Mouse (Mus musculus) thymus, postnatal 36 days (tissue): ENCODE data around the gene Tusc2.

Source experiments
- DNase-seq, 2 experiments: peaks; one replicate each; pipeline ENCODE4 v3.0.0; 2022; ENCODE audit warnings: mixed read lengths in 2 of 2

Gene Tusc2

DNA sequence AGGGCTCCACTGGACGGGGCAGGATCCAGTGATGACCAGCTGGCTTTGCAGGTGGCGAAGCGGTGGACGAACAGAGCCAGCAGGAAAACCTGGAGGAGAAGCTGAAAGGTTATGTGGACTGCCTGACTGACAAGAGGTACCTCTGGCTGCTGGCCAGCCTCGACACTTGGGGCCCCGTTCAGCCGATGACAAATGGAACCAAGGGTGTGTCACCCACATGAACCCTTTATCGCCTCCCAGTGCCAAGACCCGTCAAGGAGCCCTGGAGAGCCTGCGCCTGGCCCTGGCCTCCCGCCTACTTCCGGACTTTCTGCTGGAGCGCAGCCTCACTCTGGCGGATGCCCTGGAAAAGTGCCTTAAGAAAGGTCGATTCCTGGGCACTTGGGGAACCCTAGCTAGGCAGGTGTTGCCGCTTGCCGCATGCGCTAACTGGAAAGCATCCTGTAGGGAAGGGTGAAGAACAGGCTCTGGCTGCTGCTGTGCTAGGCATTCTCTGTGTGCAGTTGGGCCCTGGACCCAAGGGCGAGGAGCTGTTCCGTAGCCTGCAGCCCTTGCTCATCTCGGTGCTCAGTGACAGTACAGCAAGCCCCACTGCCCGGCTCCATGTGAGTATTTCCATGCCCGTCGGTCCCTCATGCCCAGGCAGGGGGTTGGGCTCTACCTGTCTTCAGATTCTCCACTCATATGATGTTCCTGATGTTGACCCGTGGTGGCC, 27.2 kb downstream of the Tusc2 start:
- peak in 1 of 2 experiments; percentile 30 for DNase-seq

DNA sequence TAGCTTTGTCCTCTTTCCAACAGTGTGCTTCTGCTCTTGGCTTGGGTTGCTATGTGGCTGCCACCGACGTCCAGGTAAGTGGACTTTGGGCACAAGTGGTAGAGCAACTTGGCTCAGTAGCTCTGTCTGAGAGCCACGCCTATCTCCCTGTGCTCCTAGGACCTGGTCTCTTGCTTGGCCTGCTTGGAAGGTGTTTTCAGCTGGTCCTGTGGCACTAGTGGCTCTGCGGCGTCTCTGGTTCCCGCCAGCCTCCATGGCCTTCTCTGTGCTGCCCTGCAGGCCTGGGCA, 27.7 kb downstream of the Tusc2 start:
- DNase-seq, result no peak

GRCm38 (mm10) chr9:107593101-107593976, 30.3 kb downstream of the Tusc2 start:
- no peak for DNase-seq

DNA sequence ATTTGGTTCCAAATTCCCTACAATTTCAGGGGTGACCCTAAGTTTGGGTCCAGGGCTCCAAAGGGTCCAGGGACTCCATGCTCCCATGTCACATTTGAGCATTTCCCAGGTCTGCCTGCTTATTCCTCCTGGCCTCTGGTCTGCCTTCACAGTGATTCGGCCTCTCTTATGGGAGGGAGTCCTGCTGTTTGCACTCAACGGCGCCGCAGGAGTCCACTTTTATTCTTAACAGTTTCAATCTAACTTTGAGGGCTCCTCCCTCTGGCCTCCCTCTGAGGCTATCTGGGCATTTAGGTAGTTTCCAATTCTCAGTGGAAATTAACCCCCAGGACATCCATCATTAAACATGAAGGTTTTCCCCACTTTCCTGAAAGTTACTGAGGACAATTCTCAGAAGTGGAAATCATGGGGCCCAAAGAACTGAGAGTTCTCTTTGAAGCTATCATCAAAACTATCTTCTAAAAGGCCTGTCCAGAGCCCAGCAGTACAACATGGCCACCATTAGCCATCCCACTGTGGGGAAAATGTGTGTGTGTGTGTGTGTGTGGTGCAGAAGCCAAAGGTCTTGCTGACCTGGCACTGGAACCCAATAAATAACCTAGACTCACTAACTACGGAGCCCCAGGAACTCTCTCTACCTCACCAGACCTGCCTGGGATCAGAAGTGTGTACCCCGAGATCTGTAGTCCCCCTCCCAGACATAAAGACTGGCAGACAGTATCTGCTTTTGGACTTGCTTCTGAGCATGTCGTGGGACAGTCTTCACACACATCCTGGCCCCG, 31.4 kb downstream of the Tusc2 start:
- DNase-seq, result no peak

- no peak for DNase-seq
Observed at GRCm38 (mm10) chr9:107596619-107597569, 33.8 kb downstream of the Tusc2 start.

DNA sequence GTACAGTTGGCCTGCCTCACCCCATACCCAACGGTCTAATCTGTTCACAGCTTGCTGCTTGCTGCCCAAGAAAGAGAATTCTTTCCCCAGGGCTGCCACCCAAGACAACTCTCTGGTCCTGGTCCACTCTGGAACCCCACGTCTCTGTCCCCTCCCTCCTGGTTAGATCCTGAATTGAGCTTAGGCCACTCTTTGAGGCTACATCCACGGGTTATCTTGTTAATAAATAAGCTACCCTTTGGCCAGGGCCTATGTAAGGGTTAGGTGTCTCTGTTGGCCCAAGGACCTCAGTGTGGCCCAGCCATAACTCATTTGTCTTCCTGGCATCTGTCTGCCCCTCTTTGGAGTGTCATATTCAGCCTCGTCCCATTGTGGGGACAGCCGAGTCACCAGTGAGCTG, 35.3 kb downstream of the Tusc2 start:
- no peak for DNase-seq

DNA sequence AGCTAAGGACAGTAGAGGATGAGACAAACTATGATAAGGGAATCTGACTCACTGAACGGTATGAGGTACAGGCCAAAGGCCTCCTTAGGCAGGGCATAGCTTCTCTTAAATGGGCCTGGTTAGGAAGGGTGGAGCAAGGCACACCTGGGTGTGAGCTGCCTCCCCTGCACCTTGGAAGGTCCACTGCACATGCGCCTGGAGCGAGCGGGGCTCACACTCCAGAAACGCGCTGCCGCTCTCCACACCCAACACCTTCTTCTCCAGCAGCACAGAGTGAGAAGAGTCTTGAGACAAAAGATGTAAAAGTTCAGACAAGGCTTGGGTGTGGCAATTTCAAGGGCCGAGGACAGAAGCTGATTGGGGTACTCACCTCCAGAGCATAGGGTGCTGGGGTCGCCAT, 36.4 kb downstream of the Tusc2 start:
- DNase-seq, result no peak

GRCm38 (mm10) chr9:107599842-107600241, 36.8 kb downstream of the Tusc2 start:
- DNase-seq, result no peak

DNA sequence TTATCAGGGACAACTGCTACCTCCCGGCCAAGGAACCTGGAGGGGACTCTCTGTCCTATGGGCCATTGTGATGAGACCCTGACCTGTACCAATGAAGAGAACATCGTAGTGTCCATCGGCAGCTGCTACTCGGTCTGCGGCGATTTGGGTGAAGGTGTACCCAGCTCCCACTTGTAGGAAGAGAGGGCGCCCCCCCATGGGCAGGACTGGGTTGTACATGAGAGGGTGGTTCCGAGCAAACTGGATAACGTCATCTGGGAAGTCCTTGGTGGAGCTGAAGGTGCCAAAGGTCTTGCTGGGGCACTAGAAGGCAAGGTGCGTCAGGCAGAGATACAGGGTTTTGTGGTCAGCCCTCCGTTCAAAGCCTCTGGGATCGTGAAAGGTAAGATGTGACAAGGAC, 37.7 kb downstream of the Tusc2 start:
- DNase-seq, result peak in 1 of 2 experiments; percentile 48

GRCm38 (mm10) chr9:107601275-107601674, 38.2 kb downstream of the Tusc2 start:
- DNase-seq, result no peak

DNA sequence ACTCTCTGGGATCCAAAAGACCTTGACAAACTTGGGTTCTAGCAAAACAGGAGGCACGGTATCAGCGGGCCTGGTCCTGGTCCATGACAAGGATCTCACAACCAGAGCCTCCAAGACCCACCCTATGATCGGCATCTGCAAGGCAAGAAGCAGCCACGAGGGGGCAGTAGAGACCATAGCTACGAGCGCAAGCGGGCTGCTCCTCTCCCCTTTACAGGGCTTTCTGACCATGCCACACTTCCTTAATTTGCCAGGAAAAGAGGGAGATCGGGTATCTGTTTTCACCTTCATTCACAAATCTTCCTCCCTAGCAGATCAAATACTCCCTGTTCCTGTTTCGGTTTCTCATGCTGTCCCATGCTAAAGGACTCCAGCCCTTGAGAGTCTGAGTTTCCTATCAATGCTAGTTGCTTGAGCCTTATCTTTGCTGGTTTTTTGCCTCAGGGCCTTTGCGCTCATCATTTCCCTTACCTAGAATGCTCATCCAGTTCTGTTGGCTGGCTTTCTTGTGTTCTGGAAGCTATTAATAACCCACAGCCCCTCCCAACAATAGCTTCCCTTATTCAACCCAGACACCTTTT, 39.1 kb downstream of the Tusc2 start:
- peak; percentile 85 to 93 for DNase-seq

DNA sequence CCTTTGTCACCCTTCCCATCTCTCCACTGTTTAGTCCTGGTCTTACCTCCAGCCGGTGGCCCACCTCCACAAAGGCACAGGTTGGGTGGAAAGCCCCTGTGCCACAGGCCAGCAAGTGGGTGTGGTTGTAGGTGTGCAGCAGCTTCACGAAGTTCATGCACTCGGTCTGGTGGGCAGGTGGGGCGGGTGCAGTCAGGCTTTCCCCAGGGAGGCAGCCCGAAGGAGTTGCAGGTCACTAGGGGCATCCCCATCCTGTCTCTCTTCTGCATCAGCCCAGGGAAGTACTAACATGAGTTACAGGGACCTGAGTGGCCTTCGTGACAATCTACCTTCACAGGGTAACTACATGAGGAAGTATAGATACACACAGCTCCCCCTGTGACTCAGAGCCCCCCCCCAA, 40.2 kb downstream of the Tusc2 start:
- no peak for DNase-seq

GRCm38 (mm10) chr9:107605041-107605661, 42.1 kb downstream of the Tusc2 start:
- DNase-seq, result no peak

DNA sequence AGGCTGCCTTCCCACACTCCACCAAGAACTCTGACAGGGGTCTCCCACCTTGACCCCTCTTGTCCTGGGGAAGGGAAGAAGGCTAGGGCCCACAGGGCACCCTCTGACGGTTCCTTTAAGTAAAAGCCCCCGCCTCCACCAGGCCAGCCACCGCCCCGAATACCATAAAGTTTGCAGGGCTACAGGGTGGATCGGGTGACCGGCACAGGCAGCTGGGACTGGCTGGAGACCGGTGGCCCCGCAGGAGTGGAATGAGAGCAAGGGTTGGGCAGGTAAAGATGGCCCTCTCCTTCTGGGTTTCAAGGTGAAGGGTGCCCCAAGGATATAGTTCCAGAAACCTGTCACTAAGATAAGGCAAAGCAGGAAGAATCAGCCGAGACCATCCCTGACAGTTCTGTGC, 43.5 kb downstream of the Tusc2 start:
- DNase-seq, result no peak

GRCm38 (mm10) chr9:107607036-107607435, 44.0 kb downstream of the Tusc2 start:
- no peak for DNase-seq

DNA sequence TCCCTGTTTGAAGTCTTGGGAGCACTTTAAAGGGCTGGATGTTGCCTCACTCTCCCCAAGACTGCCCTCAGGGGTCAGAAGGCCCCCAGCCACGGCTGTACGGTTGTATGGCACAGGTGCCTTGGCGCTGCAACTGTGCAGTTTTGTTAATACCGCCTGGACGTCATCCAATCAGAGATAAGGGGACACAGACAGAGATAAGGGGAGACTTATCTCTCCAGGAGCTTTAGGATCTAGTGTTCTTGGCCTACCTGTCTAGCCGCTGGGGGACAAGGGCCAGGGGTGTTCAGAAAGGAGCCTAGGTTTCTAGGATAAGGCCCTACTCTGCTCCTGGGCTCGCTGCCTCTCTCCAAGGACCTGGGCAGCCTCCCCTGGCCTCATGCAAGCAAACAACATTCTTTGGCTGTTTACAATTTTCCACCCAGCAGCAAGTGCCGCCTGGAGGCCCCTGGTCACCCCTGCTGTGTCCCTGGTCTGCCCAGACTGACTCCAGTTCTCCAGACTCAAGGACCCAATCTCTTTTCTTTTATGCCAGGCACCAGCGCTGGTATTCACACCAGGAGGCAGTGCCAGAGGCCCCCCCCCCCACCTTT, 44.7 kb downstream of the Tusc2 start:
- no peak for DNase-seq

DNA sequence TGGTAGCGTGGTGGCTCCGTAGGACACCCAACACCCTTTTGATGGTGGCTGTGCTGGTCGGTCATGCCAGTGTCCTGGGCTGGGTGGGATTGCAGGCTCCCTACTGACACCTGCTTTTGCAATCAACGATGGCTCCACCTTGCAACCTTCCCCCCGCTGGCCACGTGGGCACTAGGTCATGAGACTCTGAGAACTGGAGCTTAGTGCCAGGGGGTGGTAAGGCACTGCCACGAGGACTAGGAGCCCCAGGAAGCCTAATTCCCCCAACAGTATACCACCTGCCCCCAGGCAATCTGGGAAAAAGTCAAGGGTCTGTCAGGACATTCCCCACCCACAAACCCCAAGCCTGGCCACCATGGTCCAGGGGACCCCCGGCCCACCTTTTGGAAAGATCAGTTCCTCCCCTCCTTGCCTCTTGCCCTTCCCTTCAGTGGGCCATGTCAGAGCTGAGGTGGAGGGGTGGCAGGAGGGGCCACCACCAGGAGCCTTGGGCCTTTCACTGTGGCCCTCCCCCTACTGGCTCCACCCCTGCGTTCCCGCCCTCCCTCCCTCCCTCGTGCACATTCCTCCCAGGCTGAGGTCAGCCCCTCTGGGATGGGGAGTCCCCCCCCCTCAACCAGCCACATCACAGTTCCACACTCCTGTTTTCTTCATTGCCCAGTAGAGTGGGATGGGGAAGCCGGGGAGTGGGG, 45.8 kb downstream of the Tusc2 start, which contains the start of gene Sema3b:
Gene Sema3b, minus strand, starts transcription at position 489 of the 692 bp plus-strand sequence.
- DNase-seq, result no peak

DNA sequence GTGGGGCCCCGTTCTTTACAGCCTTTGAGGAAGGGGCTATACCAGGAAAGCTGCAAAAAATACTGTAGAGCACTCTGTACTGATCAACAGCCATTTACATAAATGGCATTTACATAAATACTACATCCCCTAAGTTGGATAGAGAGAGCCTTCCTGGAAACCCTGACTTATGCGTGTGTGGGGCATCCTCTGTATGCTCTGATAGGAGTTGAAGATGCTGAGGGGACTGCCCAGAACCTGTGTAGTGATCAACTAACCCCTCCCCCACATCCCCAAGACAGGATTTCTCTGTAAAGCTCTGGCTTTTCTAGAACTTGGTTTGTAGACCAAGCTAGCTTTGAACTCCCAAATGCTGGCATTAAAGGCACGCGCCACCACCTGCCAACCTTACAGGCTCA, 46.4 kb downstream of the Tusc2 start:
- no peak for DNase-seq

DNA sequence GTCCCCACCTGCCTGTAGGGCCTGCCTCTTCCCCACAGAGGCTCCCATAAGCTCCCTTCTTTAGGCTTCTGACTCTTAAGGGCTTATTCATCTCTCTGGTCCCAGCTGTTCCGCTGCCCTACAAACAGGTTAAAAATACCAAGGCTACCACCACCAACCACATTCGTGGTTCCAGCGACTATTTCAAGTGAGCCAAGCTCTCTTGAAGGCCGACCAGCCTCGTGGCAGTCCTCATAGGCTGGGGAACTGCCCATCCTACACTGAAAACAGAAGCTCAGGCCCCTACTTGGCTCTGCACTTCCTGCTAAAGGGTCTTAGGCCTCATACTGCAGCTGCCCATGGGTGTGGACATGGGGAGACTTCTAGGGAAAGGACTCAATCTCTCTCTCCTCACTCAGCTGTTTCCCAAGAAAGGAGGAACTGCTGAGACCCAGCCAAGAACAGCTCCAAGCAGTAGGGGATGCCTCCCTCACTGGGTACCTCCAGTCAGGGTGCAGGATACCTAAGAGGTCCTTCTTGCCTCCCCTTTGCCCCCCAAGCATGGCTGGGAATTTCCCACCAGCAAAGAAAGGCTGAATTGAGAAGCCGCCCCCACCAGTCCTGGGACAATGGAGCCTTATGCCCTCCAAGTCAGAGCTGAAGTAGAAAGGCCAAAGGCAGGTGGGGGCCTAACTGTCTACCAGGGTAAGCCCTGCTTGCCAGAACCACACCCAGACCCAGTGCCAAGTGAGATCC, 48.6 kb downstream of the Tusc2 start:
- DNase-seq, result no peak
